Mouse (Mus musculus) ES-Bruce4 (cell line): ENCODE data around the gene Hivep2.

Source experiments
- CTCF ChIP-seq: IDR thresholded peaks from one replicate; pipeline ENCODE4 v1.8.1; 2011; ENCODE audit warnings: low read depth, low read length
- POLR2A ChIP-seq: IDR thresholded peaks from one replicate; pipeline ENCODE4 v1.8.1; 2011; ENCODE audit warnings: low read length; ENCODE audit not compliant: insufficient read depth

GRCm38 (mm10) chr10:14032532-14032931 is 66.7 kb downstream of the Hivep2 start:
- TF ChIP-seq CTCF (no peak), POLR2A (no peak)
